Mouse (Mus musculus) lung, postnatal 0 days (tissue): ENCODE measurements around the gene Ano10.

ENCODE experiments used
- CTCF ChIP-seq: IDR thresholded peaks from 2 replicates; pipeline ENCODE4 v1.5.1; 2016; ENCODE audit warnings: antibody characterized with exemption, mild to moderate bottlenecking
- EP300 ChIP-seq: IDR thresholded peaks from 2 replicates; pipeline ENCODE4 v1.6.1; 2016; ENCODE audit warnings: antibody characterized with exemption, mild to moderate bottlenecking, control low read depth

- TF ChIP-seq EP300 (no peak), CTCF (no peak)
Measured at GRCm38 (mm10) chr9:122143219-122143618, 151.0 kb downstream of the Ano10 start.
